Mouse (Mus musculus) embryonic fibroblast, embryonic 13.5 days (primary cell): ENCODE measurements at regions not wholly inside any gene's neighbourhood (a gene's known extent, or its start where the extent isn't known, plus 50 kb on each side); places are given as distances from the start of the nearest gene placed in this dataset.

ENCODE experiments used
- CTCF ChIP-seq: IDR thresholded peaks from 2 replicates; pipeline ENCODE4 v1.5.1; 2011; ENCODE audit warnings: mild to moderate bottlenecking, control low read depth, low read length, moderate library complexity, borderline replicate concordance; ENCODE audit not compliant: insufficient read depth
- POLR2A ChIP-seq: IDR thresholded peaks from 2 replicates; pipeline ENCODE4 v1.6.1; 2011; ENCODE audit warnings: low read depth, mild to moderate bottlenecking, control low read depth, low read length, moderate library complexity

GRCm38 (mm10) chr2:51732355-51732754 is 105.0 kb downstream of the Tas2r134 start:
- no peak for TF ChIP-seq POLR2A
- no peak for TF ChIP-seq CTCF
